Mouse (Mus musculus) brain, embryonic 14.5 days (tissue): Measurements from ENCODE around the gene Slc25a45. TPM values are rescaled to one million over a fixed set of nuclear protein-coding genes. Genes with fewer than 3 reads are reported as not detected.

Experiments used
- DNase-seq: peaks from one replicate; pipeline ENCODE4 v3.0.0-alpha.2; 2011; ENCODE audit warnings: low read depth
- CTCF ChIP-seq: fragments of 200-500 bp; IDR thresholded peaks from 2 replicates; pipeline ENCODE4 v1.5.1; 2012; ENCODE audit warnings: inconsistent platforms, mild to moderate bottlenecking, moderate library complexity, borderline replicate concordance; ENCODE audit not compliant: insufficient read depth, insufficient read length; ENCODE audit errors: extremely low read depth
- POLR2A ChIP-seq: fragments of 200-500 bp; IDR thresholded peaks from 2 replicates; pipeline ENCODE4 v1.6.1; 2012; ENCODE audit warnings: mild to moderate bottlenecking, inconsistent platforms, borderline replicate concordance; ENCODE audit not compliant: poor library complexity, insufficient read depth, insufficient read length, severe bottlenecking; ENCODE audit errors: extremely low read depth
- polyA plus RNA-seq: library from polyadenylated mRNA; depleted of rRNA; stranded (reverse); fragments of >200 nt; gene quantifications from 2 replicates; pipeline ENCODE4 v1.2.3, GENCODE M21; 2012

The Slc25a45 gene
- polyA plus RNA-seq, 1 experiment = 2.6 TPM

- TF ChIP-seq CTCF = no peak
- peak; percentile 68 for DNase-seq
These were observed 35.4 kb upstream of the Slc25a45 start for GRCm38 (mm10) chr19:5841999-5842784.

- DNase-seq = peak; percentile 75
These were observed 34.5 kb upstream of the Slc25a45 start for GRCm38 (mm10) chr19:5842785-5843730.

GRCm38 (mm10) chr19:5843781-5844691 is 33.6 kb upstream of the Slc25a45 start:
- no peak for DNase-seq
- TF ChIP-seq POLR2A = no peak
- no peak for TF ChIP-seq CTCF

More at GRCm38 (mm10) chr19:5842785-5843730, 34.5 kb upstream of the Slc25a45 start:
- TF ChIP-seq CTCF (no peak), POLR2A (no peak)

GRCm38 (mm10) chr19:5844831-5845318 is 32.7 kb upstream of the Slc25a45 start:
- DNase-seq = no peak
- TF ChIP-seq POLR2A (no peak), CTCF (no peak)

- DNase-seq = peak; percentile 98
- TF ChIP-seq CTCF = peak; percentile 31; the same call in 1 of the 2 replicates
- 0 out of 2 replicates have a peak, but pooled peaks have one; percentile 3 for TF ChIP-seq POLR2A
These were observed 32.1 kb upstream of the Slc25a45 start for GRCm38 (mm10) chr19:5845319-5846135.

GRCm38 (mm10) chr19:5846154-5846553 is 31.5 kb upstream of the Slc25a45 start:
- DNase-seq = no peak
- TF ChIP-seq CTCF (no peak), POLR2A (no peak)

GRCm38 (mm10) chr19:5846557-5847305 is 30.9 kb upstream of the Slc25a45 start:
- DNase-seq = peak; percentile 98
- no peak for TF ChIP-seq CTCF
- no peak for TF ChIP-seq POLR2A

- no peak for DNase-seq
These were observed 30.3 kb upstream of the Slc25a45 start for GRCm38 (mm10) chr19:5847306-5847796.

More at GRCm38 (mm10) chr19:5847306-5847796, 30.3 kb upstream of the Slc25a45 start:
- TF ChIP-seq CTCF (no peak), POLR2A (no peak)
